Comparison of ENCODE assay signal across 8 mouse cellular contexts in genomic region chr10:95183051-95183450, GRCm38 (mm10).
DNase-seq lines count a peak whose midpoint lies in the region; ATAC-seq and TF ChIP-seq lines count a peak whose summit lies in the region.

No protein-coding gene starts in this region.

- WGBS in kidney, embryonic 14.5 days, result 72% methylated on average over 4 of the region's 4 CpGs
- WGBS in neural tube, embryonic 15.5 days, result 51% methylated on average over 4 of the region's 4 CpGs

- no peak overlapping the region for H3K27ac ChIP-seq in kidney, embryonic 14.5 days (ENCODE audit: low read depth, low read length)
- H3K27ac ChIP-seq in layer of hippocampus, adult 2 months, result peak overlapping the region; percentile 23; the same call in 1 of the 2 replicates
- no peak overlapping the region for H3K27ac ChIP-seq in neural tube, embryonic 15.5 days (replicated peaks)

- no peaks in the 10 kb centered on the region for H3K36me3 ChIP-seq in kidney, embryonic 14.5 days (ENCODE audit: control insufficient read depth, insufficient read depth, low read length)
- H3K36me3 ChIP-seq in neural tube, embryonic 15.5 days, result no peaks in the 10 kb centered on the region

- H3K4me3 ChIP-seq in kidney, embryonic 14.5 days (ENCODE audit: low read length), result no peak overlapping the region
- no peak overlapping the region for H3K4me3 ChIP-seq in layer of hippocampus, adult 2 months
- H3K4me3 ChIP-seq in neural tube, embryonic 15.5 days (replicated peaks), result no peak overlapping the region

- peak; percentile 72 for DNase-seq in kidney, adult 11 months
- DNase-seq in adrenal gland, postnatal 36 days, result peak; percentile 57 to 72
- peak; percentile 15 to 21 for DNase-seq in frontal cortex, postnatal 25 days (ENCODE audit: low spot score in 2 of 2)
- DNase-seq in layer of hippocampus, adult 2 months (ENCODE audit: low spot score in 2 of 2), result peak; percentile 39 to 61
- no peak for DNase-seq in thymus, postnatal 14 days

- H3K9ac ChIP-seq in kidney, embryonic 14.5 days (ENCODE audit: low read depth, low read length), result no peak overlapping the region
- no peak overlapping the region for H3K9ac ChIP-seq in neural tube, embryonic 15.5 days (replicated peaks)

- no peak for TF ChIP-seq CTCF in layer of hippocampus, adult 2 months (conservative IDR thresholded peaks at IDR 0.05)

- no peaks in the 10 kb centered on the region for H3K27me3 ChIP-seq in kidney, embryonic 14.5 days (ENCODE audit: control insufficient read depth, insufficient read depth, low read length)
- no peaks in the 10 kb centered on the region for H3K27me3 ChIP-seq in neural tube, embryonic 15.5 days (replicated peaks)

- no peaks in the 10 kb centered on the region for H3K4me1 ChIP-seq in kidney, embryonic 14.5 days (ENCODE audit: control insufficient read depth, insufficient read depth, low read length)
- peaks cover 20% of the 10 kb centered on the region for H3K4me1 ChIP-seq in neural tube, embryonic 15.5 days

- H3K9me3 ChIP-seq in kidney, embryonic 14.5 days (ENCODE audit: control insufficient read depth, low read length), result no peaks in the 10 kb centered on the region
- no peaks in the 10 kb centered on the region for H3K9me3 ChIP-seq in neural tube, embryonic 15.5 days (replicated peaks)

- no peak for ATAC-seq in kidney, embryonic 14.5 days (ENCODE audit: low FRiP score, low TSS enrichment)
- peak; percentile 53; the same call in 1 of the 2 replicates for ATAC-seq in neural tube, embryonic 15.5 days (ENCODE audit: low FRiP score)
- ATAC-seq in megakaryocyte-erythroid progenitor cell, adult 5-6 weeks (replicated peaks; ENCODE audit: low FRiP score, low TSS enrichment, poor library complexity, severe bottlenecking), result no peak

- H3K4me2 ChIP-seq in kidney, embryonic 14.5 days (replicated peaks; ENCODE audit: low read depth, low read length), result no peak overlapping the region
- H3K4me2 ChIP-seq in neural tube, embryonic 15.5 days, result no peak overlapping the region
